Mouse (Mus musculus) myocyte (in vitro differentiated cells): ENCODE data around the gene Ocm. TPM values are rescaled to one million over a fixed set of nuclear protein-coding genes. Genes with fewer than 3 reads are reported as not detected.

ENCODE experiments used
- H3K27me3 ChIP-seq: one replicate; pipeline ENCODE4 v1.6.1; 2011; ENCODE audit not compliant: control insufficient read depth, insufficient read depth, insufficient read length
- H3K36me3 ChIP-seq: one replicate; pipeline ENCODE4 v1.6.1; 2011; ENCODE audit not compliant: control insufficient read depth, insufficient read depth
- H3K4me2 ChIP-seq: one replicate; pipeline ENCODE4 v1.6.1; 2011; ENCODE audit warnings: low read depth, control low read depth
- H3K4me3 ChIP-seq: one replicate; pipeline ENCODE4 v1.5.1; 2011; ENCODE audit warnings: mild to moderate bottlenecking, control low read depth, moderate library complexity
- H3K79me2 ChIP-seq: one replicate; pipeline ENCODE4 v1.6.1; 2011; ENCODE audit not compliant: control insufficient read depth, insufficient read depth
- H3ac ChIP-seq: one replicate; pipeline ENCODE4 v1.6.1; 2011; ENCODE audit not compliant: control insufficient read depth, insufficient read length
- CEBPB ChIP-seq: IDR thresholded peaks from 2 replicates; pipeline ENCODE4 v1.6.1; 2011; ENCODE audit warnings: mild to moderate bottlenecking, moderate library complexity; ENCODE audit not compliant: poor library complexity, insufficient read depth, severe bottlenecking
- E2F4 ChIP-seq: IDR thresholded peaks from one replicate; pipeline ENCODE4 v1.6.1; 2011; ENCODE audit warnings: mild to moderate bottlenecking, control low read depth, moderate library complexity; ENCODE audit not compliant: insufficient read depth
- MAX ChIP-seq: IDR thresholded peaks from one replicate; pipeline ENCODE4 v1.6.1; 2011; ENCODE audit warnings: low read depth, mild to moderate bottlenecking, control low read depth
- MYOD1 ChIP-seq, 3 experiments: IDR thresholded peaks; one replicate each; pipeline ENCODE4 v1.6.1; 2011; ENCODE audit warnings: control low read depth in 2 of 3, low read depth in 2 of 3, mild to moderate bottlenecking in 2 of 3, moderate library complexity in 1 of 3; ENCODE audit not compliant: insufficient read length in 2 of 3, control insufficient read depth in 1 of 3
- MYOG ChIP-seq, 3 experiments: IDR thresholded peaks; one replicate each; pipeline ENCODE4 v1.6.1; 2011; ENCODE audit warnings: control low read depth in 2 of 3, low read depth in 2 of 3, mild to moderate bottlenecking in 2 of 3; ENCODE audit not compliant: insufficient read length in 2 of 3, control insufficient read depth in 1 of 3, insufficient read depth in 1 of 3
- POLR2A ChIP-seq: IDR thresholded peaks from one replicate; pipeline ENCODE4 v1.6.1; 2011; ENCODE audit warnings: low read depth, mild to moderate bottlenecking, control low read depth, moderate library complexity; ENCODE audit not compliant: insufficient read length
- POLR2AphosphoS2 ChIP-seq: IDR thresholded peaks from one replicate; pipeline ENCODE4 v1.6.1; 2011; ENCODE audit warnings: low read depth, control low read depth; ENCODE audit not compliant: insufficient read length
- REST ChIP-seq: IDR thresholded peaks from one replicate; pipeline ENCODE4 v1.6.1; 2011; ENCODE audit warnings: mild to moderate bottlenecking, control low read depth, moderate library complexity; ENCODE audit not compliant: insufficient read depth, insufficient read length
- SRF ChIP-seq: IDR thresholded peaks from one replicate; pipeline ENCODE4 v1.6.1; 2011; ENCODE audit warnings: low read depth; ENCODE audit not compliant: control insufficient read depth, insufficient read length
- TCF12 ChIP-seq: IDR thresholded peaks from one replicate; pipeline ENCODE4 v1.6.1; 2011; ENCODE audit warnings: mild to moderate bottlenecking, control low read depth; ENCODE audit not compliant: poor library complexity, insufficient read depth, severe bottlenecking
- TCF3 ChIP-seq: IDR thresholded peaks from one replicate; pipeline ENCODE4 v1.6.1; 2011; ENCODE audit warnings: low read depth, control low read depth; ENCODE audit not compliant: insufficient read length
- USF1 ChIP-seq: IDR thresholded peaks from one replicate; pipeline ENCODE4 v1.6.1; 2011; ENCODE audit warnings: low read depth, mild to moderate bottlenecking, control low read depth, moderate library complexity
- polyA plus RNA-seq: library from polyadenylated mRNA; unstranded; fragments of >200 nt; fragmentation: generic; extraction: Trizol; gene quantifications from one replicate; pipeline ENCODE4 v1.2.1, GENCODE M21; 2012; ENCODE audit warnings: missing spikeins

The Ocm gene
- polyA plus RNA-seq, 1 experiment = not detected

- Histone ChIP-seq H3K4me2 (no peak overlapping the region), H3K27me3 (peaks cover 3% of the 10 kb centered on the region), H3K79me2 (no peaks in the 10 kb centered on the region), H3ac (no peak overlapping the region), H3K36me3 (no peaks in the 10 kb centered on the region), H3K4me3 (no peak overlapping the region)
- TF ChIP-seq POLR2AphosphoS2 (no peak), TCF3 (no peak), MYOG (IDR thresholded peaks at IDR 0.05; ENCODE audit: control insufficient read depth in 1 of 3, insufficient read depth in 1 of 3, insufficient read length in 2 of 3, low read depth in 2 of 3) (no peak), MAX (no peak), SRF (no peak), E2F4 (no peak), MYOD1 (IDR thresholded peaks at IDR 0.05; ENCODE audit: control insufficient read depth in 1 of 3, insufficient read length in 2 of 3, low read depth in 2 of 3) (no peak), POLR2A (no peak), TCF12 (no peak)
Measured at GRCm38 (mm10) chr5:143976726-143977431, 49.6 kb downstream of the Ocm start.

- Histone ChIP-seq H3K36me3 (no peaks in the 10 kb centered on the region), H3K27me3 (peaks cover 3% of the 10 kb centered on the region), H3ac (no peak overlapping the region), H3K4me3 (no peak overlapping the region), H3K79me2 (no peaks in the 10 kb centered on the region), H3K4me2 (no peak overlapping the region)
- no peak for TF ChIP-seq TCF12
Measured at GRCm38 (mm10) chr5:143976232-143976631, 50.2 kb downstream of the Ocm start.

GRCm38 (mm10) chr5:143975631-143975933 lies 50.9 kb downstream of the Ocm start:
- H3ac ChIP-seq = no peak overlapping the region
- TF ChIP-seq POLR2A = no peak
- no peak for TF ChIP-seq POLR2AphosphoS2
- no peak for TF ChIP-seq MYOD1 (IDR thresholded peaks at IDR 0.05; ENCODE audit: control insufficient read depth in 1 of 3, insufficient read length in 2 of 3, low read depth in 2 of 3)
- TF ChIP-seq TCF12 = no peak
- TF ChIP-seq MAX = no peak
- TF ChIP-seq REST = no peak
- TF ChIP-seq SRF = no peak
- TF ChIP-seq USF1 = no peak
- TF ChIP-seq TCF3 = no peak
- no peak for TF ChIP-seq CEBPB
- TF ChIP-seq E2F4 = no peak
- TF ChIP-seq MYOG (IDR thresholded peaks at IDR 0.05; ENCODE audit: control insufficient read depth in 1 of 3, insufficient read depth in 1 of 3, insufficient read length in 2 of 3, low read depth in 2 of 3) = no peak
- H3K4me3 ChIP-seq = no peak overlapping the region
- no peaks in the 10 kb centered on the region for H3K36me3 ChIP-seq
- H3K27me3 ChIP-seq = peaks cover 3% of the 10 kb centered on the region
- H3K79me2 ChIP-seq = no peaks in the 10 kb centered on the region
- H3K4me2 ChIP-seq = peak overlapping the region; percentile 13

GRCm38 (mm10) chr5:143974931-143975630 lies 51.4 kb downstream of the Ocm start:
- Histone ChIP-seq H3K79me2 (no peaks in the 10 kb centered on the region), H3ac (no peak overlapping the region), H3K27me3 (peaks cover 3% of the 10 kb centered on the region), H3K4me3 (no peak overlapping the region), H3K36me3 (no peaks in the 10 kb centered on the region), H3K4me2 (peak overlapping the region; percentile 13)
- TF ChIP-seq E2F4 (no peak), POLR2AphosphoS2 (no peak)

GRCm38 (mm10) chr5:143972628-143973027 lies 53.8 kb downstream of the Ocm start:
- Histone ChIP-seq H3K4me3 (no peak overlapping the region), H3ac (no peak overlapping the region), H3K79me2 (no peaks in the 10 kb centered on the region), H3K27me3 (no peaks in the 10 kb centered on the region), H3K36me3 (no peaks in the 10 kb centered on the region), H3K4me2 (no peak overlapping the region)
- TF ChIP-seq E2F4 (no peak), POLR2A (no peak), TCF12 (no peak), TCF3 (no peak), USF1 (no peak), CEBPB (no peak), MAX (no peak), POLR2AphosphoS2 (no peak), REST (no peak), SRF (no peak), MYOD1 (IDR thresholded peaks at IDR 0.05; ENCODE audit: control insufficient read depth in 1 of 3, insufficient read length in 2 of 3, low read depth in 2 of 3) (no peak)

Other genes with a start within 250 kb of the Ocm start
- 17.0 TPM for gene Eif2ak1, start 208.9 kb downstream of the Ocm start, polyA plus RNA-seq
- 0.25 TPM for gene Ankrd61, start 129.0 kb downstream of the Ocm start, polyA plus RNA-seq
- gene Aimp2, start 116.8 kb downstream of the Ocm start, polyA plus RNA-seq = 109 TPM
- 2.5 TPM for gene Pms2, start 116.7 kb downstream of the Ocm start, polyA plus RNA-seq
- 0.08 TPM for gene Gm42421, start 98.5 kb downstream of the Ocm start, polyA plus RNA-seq
- gene Rsph10b, start 93.6 kb downstream of the Ocm start, polyA plus RNA-seq = not detected
- 31.0 TPM for gene Ccz1, start 11.8 kb downstream of the Ocm start, polyA plus RNA-seq
- gene Lmtk2, start 73.8 kb upstream of the Ocm start, polyA plus RNA-seq = 4.7 TPM
- 0.02 TPM for gene Bhlha15, start 163.6 kb upstream of the Ocm start, polyA plus RNA-seq
- 19.2 TPM for gene Tecpr1, start 196.9 kb upstream of the Ocm start, polyA plus RNA-seq
- gene Bri3, start 217.8 kb upstream of the Ocm start, polyA plus RNA-seq = 153 TPM